Mouse (Mus musculus) limb, embryonic 13.5 days (tissue): ENCODE measurements at regions not wholly inside any gene's neighbourhood (a gene's known extent, or its start where the extent isn't known, plus 50 kb on each side); places are given as distances from the start of the nearest gene placed in this dataset.
A peak's percentile ranks its signal among the peaks of the same experiment; 100 is the strongest.

ENCODE experiments used
- ATAC-seq: fragments of 200-750 bp; cut with Nextera tagmentation; 2 replicates; pipeline ENCODE4 v1.8.0; 2017; ENCODE audit warnings: low read depth, moderate number of reproducible peaks, moderate TSS enrichment; ENCODE audit not compliant: low FRiP score
- H3K27ac ChIP-seq: fragments of 300-500 bp; sonication (generic); 2 replicates; pipeline ENCODE4 v1.5.1; 2015; ENCODE audit warnings: inconsistent platforms, mild to moderate bottlenecking, moderate library complexity
- H3K27me3 ChIP-seq: fragments of 300-500 bp; sonication (generic); 2 replicates; pipeline ENCODE4 v1.6.1; 2015; ENCODE audit warnings: mild to moderate bottlenecking, inconsistent platforms
- H3K36me3 ChIP-seq: fragments of 300-500 bp; sonication (generic); 2 replicates; pipeline ENCODE4 v1.6.1; 2015; ENCODE audit warnings: inconsistent platforms, mild to moderate bottlenecking, moderate library complexity
- H3K4me1 ChIP-seq: fragments of 300-500 bp; sonication (generic); 2 replicates; pipeline ENCODE4 v1.6.1; 2015; ENCODE audit warnings: inconsistent platforms
- H3K4me2 ChIP-seq: fragments of 300-500 bp; sonication (generic); replicated peaks from 2 replicates; pipeline ENCODE4 v1.6.1; 2015; ENCODE audit warnings: inconsistent platforms, mild to moderate bottlenecking, moderate library complexity
- H3K4me3 ChIP-seq: fragments of 300-500 bp; sonication (generic); 2 replicates; pipeline ENCODE4 v1.5.1; 2015; ENCODE audit warnings: moderate library complexity, mild to moderate bottlenecking, inconsistent platforms
- H3K9ac ChIP-seq: fragments of 300-500 bp; sonication (generic); 2 replicates; pipeline ENCODE4 v1.6.1; 2015; ENCODE audit warnings: mild to moderate bottlenecking, inconsistent platforms
- H3K9me3 ChIP-seq: fragments of 300-500 bp; sonication (generic); 2 replicates; pipeline ENCODE4 v1.6.1; 2016; ENCODE audit warnings: inconsistent platforms
- WGBS: fragments of 180-500 bp; shearing (Covaris S2); methylation state at CpG from one replicate; pipeline ENCODE4 v1.1.7; 2015; 5-methylcytosine and 5-hydroxymethylcytosine counted together

DNA sequence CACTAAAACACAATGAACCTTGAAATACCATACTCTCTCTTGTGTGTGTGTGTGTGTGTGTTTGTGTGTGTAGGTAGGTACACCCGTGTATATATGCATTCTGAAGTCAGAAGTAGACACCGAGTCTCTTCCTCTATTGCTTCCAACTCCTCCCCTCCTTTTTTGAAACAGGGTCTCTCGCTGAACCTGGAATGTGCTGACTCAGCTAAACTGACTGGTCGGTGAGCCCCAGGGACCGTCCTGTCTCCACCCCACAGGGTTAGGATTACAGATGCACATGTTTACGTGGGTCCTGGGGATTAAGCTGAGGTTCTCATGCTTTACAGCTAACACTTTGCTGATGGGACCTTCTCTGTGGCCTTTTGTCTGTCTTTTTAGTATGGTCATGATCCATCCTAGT, 74.8 kb upstream of the Nfil3 start:
- Histone ChIP-seq H3K4me2 (no peak overlapping the region), H3K27ac (no peak overlapping the region), H3K27me3 (no peaks in the 10 kb centered on the region), H3K9me3 (0 out of 2 replicates have a peak, but pooled peaks cover 3% of the 10 kb centered on the region), H3K36me3 (no peaks in the 10 kb centered on the region), H3K4me1 (0 out of 2 replicates have a peak, but pooled peaks cover 2% of the 10 kb centered on the region), H3K9ac (no peak overlapping the region), H3K4me3 (no peak overlapping the region)
- no peak for ATAC-seq
- 84% methylated on average over 6 of the region's 6 CpGs for WGBS

DNA sequence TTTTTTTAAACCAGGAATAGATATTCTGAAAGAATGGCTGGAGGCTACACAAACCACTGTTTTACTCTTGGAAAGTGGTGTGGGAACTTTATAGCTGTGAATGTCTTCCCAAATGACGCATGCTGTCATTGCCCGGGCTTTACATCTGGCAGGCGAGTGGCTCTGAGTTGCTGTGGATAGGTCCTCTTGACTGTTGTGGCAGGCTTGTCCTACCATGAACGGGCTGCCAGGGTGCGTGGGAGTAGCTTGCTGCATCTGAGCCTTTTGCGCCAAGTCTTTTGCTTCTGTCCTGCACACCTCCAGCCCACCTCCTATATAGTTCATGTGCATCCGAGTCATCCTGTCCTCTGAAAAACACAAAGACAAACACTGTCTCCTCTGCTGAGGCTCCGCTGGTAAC, 72.3 kb upstream of the Nfil3 start:
- H3K27me3 ChIP-seq: no peaks in the 10 kb centered on the region
- no peaks in the 10 kb centered on the region for H3K9me3 ChIP-seq
- no peaks in the 10 kb centered on the region for H3K36me3 ChIP-seq
- H3K4me3 ChIP-seq: no peak overlapping the region
- 0 out of 2 replicates have a peak, but pooled peaks cover 2% of the 10 kb centered on the region for H3K4me1 ChIP-seq
- ATAC-seq: no peak
- H3K4me2 ChIP-seq: no peak overlapping the region
- no peak overlapping the region for H3K9ac ChIP-seq
- 88% methylated on average over 8 of the region's 8 CpGs for WGBS
- H3K27ac ChIP-seq: no peak overlapping the region

DNA sequence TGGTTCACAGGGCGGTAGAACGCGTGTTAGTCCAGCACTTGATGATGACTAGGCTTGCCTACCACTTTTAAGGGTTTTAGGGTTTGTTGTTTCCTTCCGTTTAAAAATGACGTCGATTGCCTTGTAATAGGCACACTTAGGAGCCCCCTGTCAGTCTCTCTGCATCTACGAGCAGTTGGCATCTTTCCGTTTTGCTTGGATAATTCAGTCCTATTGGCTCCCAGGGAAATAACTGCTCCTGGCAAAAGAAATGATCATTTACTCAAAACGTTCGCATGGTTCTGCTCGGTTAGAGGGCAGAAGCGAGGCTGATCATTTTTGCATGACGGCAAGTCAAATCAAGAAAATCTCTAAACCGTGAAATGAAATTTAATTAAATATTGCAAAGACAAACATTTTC, 71.9 kb upstream of the Nfil3 start:
- no peak for ATAC-seq

DNA sequence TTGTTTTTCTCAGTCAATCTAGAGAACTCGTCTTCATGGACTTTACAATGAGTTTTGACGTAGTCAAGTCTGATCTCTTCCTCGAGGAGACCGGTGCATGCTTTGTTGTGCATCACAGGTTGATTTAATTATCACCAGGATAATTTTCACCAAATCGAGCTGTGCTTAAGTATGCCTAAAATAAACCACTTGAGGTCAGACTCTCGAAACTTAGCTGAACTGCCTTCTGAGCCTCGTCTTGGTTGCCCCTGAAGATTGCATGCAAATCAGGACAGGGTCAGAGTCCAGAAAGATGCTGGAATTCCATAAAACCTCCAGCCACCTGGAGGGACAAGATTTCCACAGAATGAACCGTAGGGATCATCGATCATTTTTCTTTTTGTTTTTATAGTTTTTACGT, 71.3 kb upstream of the Nfil3 start:
- no peaks in the 10 kb centered on the region for H3K27me3 ChIP-seq
- WGBS: 59% methylated on average over 10 of the region's 10 CpGs
- no peak overlapping the region for H3K27ac ChIP-seq
- no peak overlapping the region for H3K4me3 ChIP-seq
- ATAC-seq: no peak
- no peaks in the 10 kb centered on the region for H3K9me3 ChIP-seq
- 0 out of 2 replicates have a peak, but pooled peaks cover 2% of the 10 kb centered on the region for H3K4me1 ChIP-seq
- H3K4me2 ChIP-seq: no peak overlapping the region
- no peaks in the 10 kb centered on the region for H3K36me3 ChIP-seq
- H3K9ac ChIP-seq: no peak overlapping the region

More for the DNA sequence above, 71.9 kb upstream of the Nfil3 start:
- H3K9ac ChIP-seq: no peak overlapping the region
- no peaks in the 10 kb centered on the region for H3K27me3 ChIP-seq
- H3K4me3 ChIP-seq: no peak overlapping the region
- no peaks in the 10 kb centered on the region for H3K9me3 ChIP-seq
- 0 out of 2 replicates have a peak, but pooled peaks cover 2% of the 10 kb centered on the region for H3K4me1 ChIP-seq
- no peak overlapping the region for H3K4me2 ChIP-seq
- H3K27ac ChIP-seq: no peak overlapping the region
- WGBS: 85% methylated on average over 14 of the region's 14 CpGs
- no peaks in the 10 kb centered on the region for H3K36me3 ChIP-seq

DNA sequence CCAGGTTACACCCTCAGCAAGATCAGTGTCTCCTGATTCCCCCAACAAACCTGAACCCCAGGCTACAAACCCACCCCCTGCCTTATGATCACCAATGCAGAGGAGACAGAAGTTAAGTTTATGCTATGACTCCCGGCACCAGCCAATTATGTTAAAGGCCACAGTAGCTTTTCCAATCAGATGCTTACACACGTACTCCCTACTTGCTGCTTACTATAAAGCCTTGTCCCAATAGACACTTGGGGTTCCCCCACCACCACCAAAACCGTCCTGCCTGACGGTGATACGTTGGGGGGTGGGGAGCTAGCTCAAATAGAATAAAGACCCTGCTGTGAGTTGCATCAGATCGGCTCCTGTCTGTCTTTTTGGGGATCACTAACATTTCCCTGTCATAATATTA, 70.5 kb upstream of the Nfil3 start:
- Histone ChIP-seq H3K9ac (no peak overlapping the region), H3K36me3 (no peaks in the 10 kb centered on the region), H3K4me2 (no peak overlapping the region), H3K4me3 (no peak overlapping the region), H3K27ac (no peak overlapping the region), H3K4me1 (no peaks in the 10 kb centered on the region), H3K9me3 (no peaks in the 10 kb centered on the region), H3K27me3 (no peaks in the 10 kb centered on the region)
- WGBS: 83% methylated on average over 6 of the region's 6 CpGs
- no peak for ATAC-seq

DNA sequence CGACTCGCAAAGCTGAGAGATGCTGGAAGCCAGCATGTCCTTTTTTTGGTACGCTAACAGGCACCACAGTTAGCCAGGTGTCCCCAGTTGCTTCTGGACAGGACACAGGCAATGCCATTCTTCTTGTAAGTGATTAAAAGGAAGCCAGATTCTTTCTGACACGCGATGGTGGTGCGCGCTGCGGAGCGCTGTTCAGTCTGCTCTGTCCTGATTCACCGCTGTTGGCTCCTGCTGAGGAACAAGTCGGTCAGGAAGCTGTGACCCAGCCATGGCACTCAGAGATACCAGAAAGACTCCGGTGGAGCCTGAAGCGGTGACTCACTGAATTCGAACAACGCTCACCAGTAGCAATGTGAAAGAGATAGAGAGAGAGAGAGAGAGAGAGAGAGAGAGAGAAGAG, 68.3 kb upstream of the Nfil3 start:
- WGBS: 88% methylated on average over 15 of the region's 15 CpGs
- Histone ChIP-seq H3K9me3 (no peaks in the 10 kb centered on the region), H3K4me1 (no peaks in the 10 kb centered on the region), H3K4me3 (no peak overlapping the region), H3K36me3 (no peaks in the 10 kb centered on the region), H3K27me3 (no peaks in the 10 kb centered on the region), H3K4me2 (no peak overlapping the region), H3K9ac (no peak overlapping the region), H3K27ac (no peak overlapping the region)
- no peak for ATAC-seq

DNA sequence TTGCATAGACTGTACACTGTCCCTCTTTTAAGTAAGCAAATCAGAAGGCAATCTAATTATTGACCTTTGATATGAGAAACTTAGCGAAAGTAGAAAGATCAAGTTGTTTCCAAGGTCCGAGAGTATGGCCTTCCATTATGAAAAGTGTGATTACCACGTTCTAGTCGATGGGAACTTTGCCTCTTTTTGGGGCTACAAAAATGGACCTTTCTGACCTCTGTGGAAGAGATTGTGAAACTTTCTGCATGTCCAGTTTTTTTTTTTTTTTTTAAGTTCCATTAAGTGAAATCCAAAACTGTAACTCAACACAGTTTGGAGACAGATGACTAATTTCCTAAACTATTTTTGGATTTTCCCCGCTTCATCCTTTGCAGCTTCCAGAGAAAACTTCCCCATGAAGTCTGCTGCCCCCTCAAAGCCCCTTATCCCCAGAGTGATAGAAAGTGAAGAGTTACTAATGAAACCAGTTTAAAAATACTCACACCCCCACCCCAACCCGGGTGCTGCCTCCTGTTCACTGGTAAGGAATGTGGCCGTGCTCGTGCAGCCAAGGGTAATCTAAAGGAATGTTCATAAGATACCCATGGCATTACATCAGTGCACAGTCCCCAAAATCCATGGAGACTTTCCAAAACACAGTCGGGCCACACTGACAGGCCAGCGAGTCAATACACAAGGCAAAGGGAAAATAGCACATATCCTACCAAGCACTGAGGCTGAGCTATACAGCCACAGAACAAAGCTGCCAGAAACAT, 52.5 kb upstream of the Nfil3 start:
- WGBS: 65% methylated on average over 10 of the region's 10 CpGs
- Histone ChIP-seq H3K4me1 (no peaks in the 10 kb centered on the region), H3K36me3 (no peaks in the 10 kb centered on the region), H3K9ac (no peak overlapping the region), H3K9me3 (0 out of 2 replicates have a peak, but pooled peaks cover 5% of the 10 kb centered on the region), H3K4me3 (no peak overlapping the region), H3K27ac (no peak overlapping the region), H3K27me3 (no peaks in the 10 kb centered on the region), H3K4me2 (no peak overlapping the region)
- ATAC-seq: peak; percentile 66
